Comparison of ENCODE assay signal across 18 mouse cellular contexts in the genomic region with DNA sequence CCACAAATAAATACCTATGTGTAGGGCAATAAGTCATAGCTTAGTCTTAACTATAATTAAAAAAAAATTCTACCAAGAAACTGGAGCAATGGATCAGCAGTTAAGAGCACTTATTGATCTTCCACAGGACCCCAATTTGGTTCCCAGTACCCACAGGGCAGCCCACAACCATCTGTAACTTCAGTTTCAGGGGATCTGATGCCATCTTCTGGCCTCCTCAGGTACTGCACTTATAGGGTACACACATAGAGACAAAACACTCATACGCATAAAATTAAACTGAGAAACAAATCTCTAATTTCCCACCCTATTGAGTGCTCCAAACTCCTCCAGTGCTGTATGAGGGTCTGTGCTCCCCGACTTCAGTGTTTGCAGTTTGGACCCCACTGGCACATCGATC. TPM values are rescaled to one million over a fixed set of nuclear protein-coding genes. Genes with fewer than 3 reads are reported as not detected.
A peak's percentile ranks its signal among the peaks of the same experiment; 100 is the strongest.
DNase-seq lines count a peak whose midpoint lies in the region; ATAC-seq and TF ChIP-seq lines count a peak whose summit lies in the region.
"Had no signal": no experiment of that assay in that cellular context is flagged by ENCODE, and none has a peak within 500 bp of the region (broad histone marks: within the 10 kb centered on the region; RNA-seq: fewer than 3 reads in every experiment).

No protein-coding gene starts in this region.

- TF ChIP-seq CTCF in kidney, postnatal 0 days (IDR thresholded peaks at IDR 0.05; ENCODE audit: low read depth) = peak; percentile 43
- TF ChIP-seq CTCF in spleen, adult 2 months (IDR thresholded peaks at IDR 0.05; ENCODE audit: extremely low read depth, insufficient read depth, insufficient read length, insufficient replicate concordance) = peak; percentile 35; the same call in 1 of the 2 replicates
- TF ChIP-seq CTCF in E14TG2a.4 (conservative IDR thresholded peaks at IDR 0.05; ENCODE audit: low read length) = peak; percentile 18

- no peak overlapping the region for H3K9ac ChIP-seq in kidney, postnatal 0 days (ENCODE audit: low read depth, low read length)
- no peak overlapping the region for H3K9ac ChIP-seq in kidney, embryonic 15.5 days
- H3K9ac ChIP-seq: liver, embryonic 13.5 days had no signal

- no peak for TF ChIP-seq POLR2A in spleen, adult 2 months (IDR thresholded peaks at IDR 0.05; ENCODE audit: low read depth, low read length)

- no peak for ATAC-seq in kidney, postnatal 0 days (replicated peaks; ENCODE audit: low FRiP score, low read depth)
- ATAC-seq in kidney, embryonic 15.5 days (replicated peaks; ENCODE audit: low FRiP score) = no peak
- ATAC-seq: hindbrain, postnatal 0 days had no signal

- WGBS in kidney, postnatal 0 days = 96% methylated on average over 3 of the region's 3 CpGs
- WGBS in kidney, embryonic 15.5 days = 96% methylated on average over 3 of the region's 3 CpGs
- WGBS in spleen, adult 2 months = 97% methylated on average over 3 of the region's 3 CpGs

- no peak for DNase-seq in kidney, postnatal 0 days (ENCODE audit: low spot score)
- DNase-seq in spleen, adult 2 months (ENCODE audit: low read depth in 1 of 2, low spot score in 2 of 2) = no peak
- DNase-seq in spleen, postnatal 4 days (ENCODE audit: low spot score in 2 of 2) = no peak
- DNase-seq in naive thymus-derived CD4-positive, alpha-beta T cell, adult 2 months (ENCODE audit: low read depth) = peak; percentile 50
- no peak for DNase-seq in cerebellum, postnatal 25 days
- DNase-seq: adrenal gland, postnatal 14 days; cerebellum, adult 9-10 months; gastrocnemius, postnatal 25 days; heart, postnatal 4 days; layer of hippocampus, adult 9-11 months; liver, embryonic 13.5 days; lung, postnatal 4 days; midbrain, embryonic 14.5 days; right cerebral cortex, postnatal 14 days had no signal

- no peaks in the 10 kb centered on the region for H3K9me3 ChIP-seq in kidney, postnatal 0 days (replicated peaks; ENCODE audit: low read length)
- no peaks in the 10 kb centered on the region for H3K9me3 ChIP-seq in kidney, embryonic 15.5 days (replicated peaks)
- peaks cover 16% of the 10 kb centered on the region for H3K9me3 ChIP-seq in E14TG2a.4 (ENCODE audit: low read length)

- H3K27ac ChIP-seq in kidney, postnatal 0 days = no peak overlapping the region
- no peak overlapping the region for H3K27ac ChIP-seq in kidney, embryonic 15.5 days
- no peak overlapping the region for H3K27ac ChIP-seq in spleen, adult 2 months (ENCODE audit: insufficient read depth, low read length)
- H3K27ac ChIP-seq: hindbrain, postnatal 0 days; liver, embryonic 13.5 days had no signal

- no peaks in the 10 kb centered on the region for H3K36me3 ChIP-seq in kidney, postnatal 0 days (ENCODE audit: insufficient read depth, low read length)
- no peaks in the 10 kb centered on the region for H3K36me3 ChIP-seq in kidney, embryonic 15.5 days
- peaks cover 4% of the 10 kb centered on the region for H3K36me3 ChIP-seq in spleen, adult 2 months (ENCODE audit: control insufficient read depth, insufficient read depth, low read length)
- H3K36me3 ChIP-seq in E14TG2a.4 (ENCODE audit: insufficient read depth, low read length) = no peaks in the 10 kb centered on the region
- H3K36me3 ChIP-seq: liver, embryonic 13.5 days had no signal

- no peak overlapping the region for H3K4me3 ChIP-seq in kidney, postnatal 0 days (replicated peaks; ENCODE audit: low read depth, low read length)
- H3K4me3 ChIP-seq in kidney, embryonic 15.5 days (replicated peaks) = no peak overlapping the region
- no peak overlapping the region for H3K4me3 ChIP-seq in spleen, adult 2 months (ENCODE audit: extremely low read depth, insufficient read depth, insufficient read length)
- no peak overlapping the region for H3K4me3 ChIP-seq in E14TG2a.4 (replicated peaks; ENCODE audit: low read length)
- H3K4me3 ChIP-seq: liver, embryonic 13.5 days had no signal

- H3K4me2 ChIP-seq in kidney, postnatal 0 days (ENCODE audit: low read length) = no peak overlapping the region
- no peak overlapping the region for H3K4me2 ChIP-seq in kidney, embryonic 15.5 days
- H3K4me2 ChIP-seq: heart, embryonic 11.5 days; liver, embryonic 13.5 days had no signal

- no peaks in the 10 kb centered on the region for H3K27me3 ChIP-seq in kidney, postnatal 0 days (ENCODE audit: insufficient read depth, low read length)
- no peaks in the 10 kb centered on the region for H3K27me3 ChIP-seq in kidney, embryonic 15.5 days
- H3K27me3 ChIP-seq in spleen, adult 2 months (ENCODE audit: control insufficient read depth, insufficient read depth, low read length) = no peaks in the 10 kb centered on the region
- H3K27me3 ChIP-seq in E14TG2a.4 (ENCODE audit: insufficient read depth, low read length) = no peaks in the 10 kb centered on the region
- H3K27me3 ChIP-seq: liver, embryonic 13.5 days had no signal

- H3K4me1 ChIP-seq in kidney, postnatal 0 days (replicated peaks; ENCODE audit: insufficient read depth, low read length) = no peaks in the 10 kb centered on the region
- peaks cover 9% of the 10 kb centered on the region for H3K4me1 ChIP-seq in kidney, embryonic 15.5 days
- peaks cover 7% of the 10 kb centered on the region for H3K4me1 ChIP-seq in spleen, adult 2 months (ENCODE audit: control insufficient read depth, insufficient read depth, insufficient read length)
- peaks cover 6% of the 10 kb centered on the region; the same call in 1 of the 2 replicates for H3K4me1 ChIP-seq in E14TG2a.4 (replicated peaks; ENCODE audit: low read depth, low read length)

RNA-seq across cellular contexts. Expression of a gene that starts 12.2 kb away (rescaled TPM):
- polyA plus RNA-seq in kidney, postnatal 0 days (2015; fragmentation: Nextera tagmentation; extraction: Ambion mirVana) = 0.87 and 1.0 TPM in 2 replicates
- 1.4 and 2.1 TPM in 2 replicates for polyA plus RNA-seq in kidney, embryonic 15.5 days (2015; fragmentation: Nextera tagmentation; extraction: Ambion mirVana)
- polyA plus RNA-seq in spleen, adult 2 months (2012; rRNA removed) = 120 and 145 TPM in 2 replicates

RNA-seq across cellular contexts. Expression of a gene that starts 51.7 kb away (rescaled TPM):
- 5.8 TPM in 2 replicates for polyA plus RNA-seq in kidney, postnatal 0 days (2015; fragmentation: Nextera tagmentation; extraction: Ambion mirVana)
- 9.1 and 9.5 TPM in 2 replicates for polyA plus RNA-seq in kidney, embryonic 15.5 days (2015; fragmentation: Nextera tagmentation; extraction: Ambion mirVana)
- polyA plus RNA-seq in spleen, adult 2 months (2012; rRNA removed) = 0.32 and 0.33 TPM in 2 replicates

Comparison
In these comparisons a context has a peak if more than half of its experiments do, and no peak if none do; other contexts are left out.
1. RNA of a gene that starts 12.2 kb away (polyA plus RNA-seq): 120 to 145 TPM in spleen, adult 2 months; 1.4 to 2.1 TPM in kidney, embryonic 15.5 days and 0.87 to 1.0 TPM in kidney, postnatal 0 days; every median in the first group is over 10 times any median in the second.
2. Peak in every context shown above with its lines, with median percentiles within 50 percentile points of each other: CTCF ChIP-seq.